Mouse (Mus musculus) urinary bladder, adult 2 months (tissue): ENCODE results near the gene Bmp5. TPM values are rescaled to one million over a fixed set of nuclear protein-coding genes. Genes with fewer than 3 reads are reported as not detected.
"Not testable (repeated sequence)": the region's sequence is repeated elsewhere in the genome, so short reads cannot be mapped to it uniquely, and the experiment has no call there.

ENCODE experiments used
- DNase-seq: peaks from one replicate; pipeline ENCODE4 v3.0.0; 2022; ENCODE audit warnings: low spot score
- polyA plus RNA-seq: library from polyadenylated mRNA; depleted of rRNA; stranded (reverse); fragments of >200 nt; gene quantifications from 2 replicates; pipeline ENCODE4 v1.2.3, GENCODE M21; 2012; rRNA removed

Gene Bmp5
- 32.3 and 39.4 TPM in 2 replicates for polyA plus RNA-seq

GRCm38 (mm10) chr9:75775129-75775845, at the start of gene Bmp5:
TSS of gene Bmp5 (plus strand) at chr9:75775364.
- DNase-seq: no peak

- no peak for DNase-seq
These were observed 15.1 kb upstream of the Bmp5 start for GRCm38 (mm10) chr9:75760075-75760474.

DNA sequence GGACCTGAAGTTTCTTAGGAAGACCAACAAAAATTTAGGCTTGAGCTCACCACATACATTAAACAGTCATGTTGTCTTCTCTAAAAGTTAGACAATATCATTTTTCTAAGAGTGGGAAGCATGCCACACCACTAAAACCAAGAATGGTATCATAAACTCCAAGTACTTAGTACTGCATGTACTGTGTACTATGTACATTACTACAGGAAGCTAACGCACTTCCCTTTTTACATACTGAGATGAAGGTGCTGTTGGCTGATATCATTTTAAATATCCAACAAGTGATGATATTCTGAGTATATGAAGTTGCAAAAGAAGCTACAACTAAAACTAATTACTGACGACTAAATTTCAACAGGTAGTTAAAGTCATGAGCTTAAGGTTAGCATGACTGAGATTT, 13.6 kb upstream of the Bmp5 start:
- DNase-seq: no peak

DNA sequence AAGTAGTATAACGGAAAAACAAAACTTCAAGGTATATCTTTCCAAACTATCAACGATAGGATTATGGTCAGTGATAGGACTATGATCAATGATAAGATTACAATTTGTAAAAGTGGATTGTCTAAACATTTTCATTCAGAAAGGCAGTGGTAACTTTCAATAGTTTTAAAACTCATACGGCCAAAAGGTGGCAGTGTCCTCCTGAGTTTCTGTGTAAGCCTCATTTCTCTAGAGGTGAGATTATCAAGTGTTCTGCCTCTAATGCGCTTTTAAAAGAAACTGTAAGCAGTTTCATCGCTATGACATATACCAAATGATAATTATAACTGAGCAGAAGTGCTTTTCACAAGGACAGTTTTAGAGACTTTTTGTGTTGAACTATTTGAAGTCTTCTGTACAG, 12.7 kb upstream of the Bmp5 start:
- DNase-seq: no peak

DNA sequence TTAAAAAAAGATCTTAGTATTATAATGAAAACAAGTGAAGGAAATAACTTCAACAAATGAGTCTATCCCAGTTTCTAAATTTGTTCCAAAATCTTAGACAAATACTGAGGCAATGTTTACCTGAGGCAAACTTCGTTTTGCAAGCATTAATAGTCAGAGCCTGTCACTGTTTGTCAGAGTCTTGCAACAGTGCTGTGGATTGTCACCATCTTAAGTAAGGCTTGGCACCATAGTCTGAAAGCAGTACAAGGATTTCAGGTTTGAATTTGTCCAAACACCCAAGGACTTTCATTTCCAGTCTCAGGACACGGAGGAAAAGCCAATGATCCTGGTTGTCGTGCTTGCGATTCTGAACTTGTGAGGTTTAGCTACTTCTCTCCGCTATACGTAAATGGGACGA, 10.4 kb upstream of the Bmp5 start:
- no peak for DNase-seq

DNA sequence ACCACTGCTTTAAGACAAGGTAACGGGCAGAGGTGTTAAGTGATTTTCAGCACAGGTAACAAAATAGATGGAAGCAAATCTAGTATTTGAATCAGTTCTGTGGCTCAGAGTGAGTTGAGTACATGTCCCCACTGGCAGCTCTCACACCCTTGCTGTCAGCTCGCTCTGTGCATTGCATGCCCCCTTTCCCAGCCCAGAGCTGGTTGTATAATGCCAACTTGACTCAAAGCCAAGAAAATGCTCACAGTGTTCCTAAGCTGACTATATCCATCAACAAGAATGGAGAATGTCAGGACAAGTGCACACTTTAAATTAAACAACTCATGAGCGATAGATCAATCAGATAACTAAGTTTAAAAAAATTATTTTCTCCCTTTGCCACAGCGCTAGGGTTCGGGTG, 8.6 kb upstream of the Bmp5 start:
- no peak for DNase-seq

- no peak for DNase-seq
These were observed 6.1 kb upstream of the Bmp5 start for GRCm38 (mm10) chr9:75769042-75769441.

DNA sequence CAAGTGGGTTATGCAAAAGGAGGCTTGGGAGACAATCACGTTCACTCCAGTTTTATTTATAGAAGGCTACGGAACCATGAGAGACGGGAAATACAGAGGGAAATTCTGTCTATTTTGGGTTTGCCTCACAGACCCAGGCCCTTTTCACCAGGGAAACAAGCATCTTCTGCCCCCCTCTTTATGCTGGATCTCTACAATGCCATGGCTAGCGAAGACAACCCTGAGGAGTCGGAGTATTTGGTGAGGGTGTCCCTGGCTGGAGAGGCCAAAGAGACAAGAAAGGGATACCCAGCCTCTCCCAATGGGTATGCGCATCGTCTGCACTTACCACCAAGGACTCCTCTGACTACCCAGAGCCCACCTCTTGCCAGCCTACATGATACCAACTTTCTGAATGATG, 989 bp downstream of the Bmp5 start:
- no peak for DNase-seq

DNA sequence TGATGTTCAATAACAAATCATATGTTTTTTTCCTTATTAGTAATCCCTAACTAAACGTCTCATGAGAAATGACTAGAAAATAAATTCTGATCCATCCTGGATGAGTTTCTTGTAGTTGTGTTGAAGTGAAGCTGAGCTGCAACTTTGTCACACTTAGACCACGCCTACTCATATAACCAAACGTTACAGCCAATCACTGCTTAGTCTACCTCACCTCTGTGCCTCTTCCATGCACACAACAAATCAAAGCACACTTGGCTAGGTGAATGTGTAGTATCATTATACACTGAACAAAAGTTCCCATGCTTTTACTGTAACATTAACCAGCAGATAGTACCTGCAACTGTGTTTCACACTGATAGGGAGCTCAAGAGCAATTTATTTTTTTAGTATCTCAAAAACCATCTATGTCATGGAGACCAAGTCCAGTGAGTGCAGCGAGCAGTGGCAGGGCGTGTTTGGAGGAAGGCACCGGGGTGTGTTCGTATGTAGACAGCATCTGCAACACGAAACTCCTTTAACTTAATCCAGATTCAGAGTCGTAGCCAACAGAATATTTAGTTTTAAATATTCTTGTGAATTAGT, 3.7 kb downstream of the Bmp5 start:
- no peak for DNase-seq

DNA sequence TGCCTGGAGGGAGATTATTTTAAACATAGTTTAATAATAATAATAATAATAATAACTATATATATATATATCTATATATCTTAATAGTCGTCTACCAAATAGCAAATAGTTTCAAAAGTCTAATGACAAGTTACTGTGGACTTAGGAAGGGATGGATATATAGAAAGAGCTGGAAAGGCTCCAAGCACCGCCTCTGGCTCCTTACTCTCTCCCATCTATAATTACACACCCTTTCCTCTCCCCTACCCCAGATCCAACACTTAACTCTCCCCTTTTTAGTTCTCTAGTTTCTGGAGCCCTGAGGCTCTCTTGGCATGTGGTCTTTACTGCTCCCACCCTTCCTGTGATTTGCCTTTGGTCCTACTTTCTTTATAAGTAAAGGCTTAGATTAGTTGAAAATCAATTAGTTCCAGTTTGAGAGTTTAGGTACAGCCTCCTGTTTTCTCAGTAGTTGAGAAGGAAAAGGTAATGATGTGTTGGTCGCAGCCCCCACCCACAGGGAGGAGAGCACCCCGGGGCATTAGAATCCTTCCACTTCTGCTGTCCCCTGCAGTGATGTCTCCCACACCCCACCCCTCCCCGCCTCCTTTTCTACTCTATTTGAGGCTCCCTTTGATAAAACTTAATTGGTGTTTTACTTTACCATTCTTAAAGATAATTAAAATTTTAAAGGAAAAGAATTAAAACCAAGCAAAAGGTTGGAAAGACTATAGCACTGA, 5.6 kb downstream of the Bmp5 start:
- no peak for DNase-seq

DNA sequence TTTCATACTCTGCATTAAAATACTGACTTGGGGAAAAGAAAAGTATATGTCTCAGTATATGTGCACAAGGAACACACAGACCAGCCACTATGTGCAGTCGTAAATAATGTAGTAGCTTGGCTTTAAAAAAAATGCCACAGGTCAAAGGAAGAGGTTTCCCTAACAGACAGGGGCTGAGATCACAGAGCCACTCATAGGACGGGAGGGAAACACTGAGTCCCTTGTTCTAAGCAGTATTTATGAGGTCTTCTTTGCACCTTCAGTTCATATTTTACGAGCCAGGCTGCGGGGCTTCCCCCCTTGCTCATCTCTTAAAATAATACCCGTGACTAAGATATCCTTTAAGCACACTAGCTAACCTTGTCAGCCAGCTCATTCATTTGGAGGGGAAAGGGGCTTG, 6.4 kb downstream of the Bmp5 start:
- no peak for DNase-seq

- DNase-seq: no peak
These were observed 8.4 kb downstream of the Bmp5 start for GRCm38 (mm10) chr9:75783573-75783972.

DNA sequence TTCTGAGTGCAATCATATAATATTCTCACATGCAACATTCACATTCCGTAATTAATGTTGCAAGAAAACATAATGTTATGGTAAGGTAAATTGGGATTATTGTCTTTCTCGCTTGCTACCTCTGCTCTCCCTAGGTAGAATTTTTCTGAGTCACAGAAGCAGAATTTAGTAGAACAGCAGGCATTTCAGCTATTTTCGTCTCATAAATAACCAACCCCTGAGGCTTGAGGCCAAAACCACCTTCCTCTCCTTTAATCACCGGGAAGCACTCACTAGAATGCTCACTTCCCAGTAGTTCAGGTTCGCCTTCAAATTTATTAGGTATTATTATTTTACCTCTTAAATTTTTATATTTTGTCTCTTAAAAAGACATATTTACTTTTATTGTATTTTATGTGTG, 10.8 kb downstream of the Bmp5 start:
- no peak for DNase-seq

DNA sequence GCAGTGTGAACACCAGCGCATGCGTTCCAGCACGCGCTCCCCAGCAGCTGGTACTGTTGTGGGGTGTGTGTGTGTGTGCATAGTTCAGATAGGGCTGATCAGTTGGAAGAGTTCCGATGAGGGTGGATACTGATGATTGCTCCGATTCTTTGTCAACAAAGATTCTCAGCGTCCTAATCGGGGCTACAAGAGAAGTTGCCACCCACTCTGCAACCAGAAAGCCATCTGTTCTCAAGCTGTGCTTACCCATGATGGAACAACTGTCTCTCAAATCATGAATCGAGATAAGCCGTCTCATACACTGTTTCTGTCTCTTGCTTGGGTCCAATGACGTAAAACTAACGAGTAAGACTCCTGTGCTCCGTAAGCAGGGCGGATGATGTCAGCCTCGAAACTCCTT, 12.0 kb downstream of the Bmp5 start:
- no peak for DNase-seq

DNA sequence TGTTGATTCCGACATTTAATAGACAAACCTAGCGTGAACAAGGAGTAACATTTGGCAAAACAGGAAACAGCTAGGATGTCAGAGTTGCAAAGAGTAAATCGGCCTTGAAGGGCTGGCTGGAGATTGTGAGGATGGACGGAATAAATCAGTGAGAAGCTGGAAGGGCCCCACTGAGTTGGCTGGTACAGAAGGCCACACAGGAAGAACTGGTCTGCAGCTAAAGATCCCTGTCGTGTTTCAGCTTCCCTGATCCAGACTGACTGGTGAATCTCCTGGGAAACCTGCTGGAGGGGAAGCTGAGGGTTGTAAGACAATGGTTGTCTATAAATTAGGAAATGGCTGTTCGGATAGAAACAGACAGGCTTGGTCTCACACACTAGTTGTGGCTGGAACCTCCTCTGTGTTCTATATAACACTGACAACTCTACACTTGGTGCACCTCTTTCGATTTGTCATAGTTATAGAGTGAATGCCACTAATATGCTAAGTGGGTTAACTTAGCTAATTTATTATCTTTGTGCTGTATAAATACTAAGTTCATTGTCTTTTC, 14.8 kb downstream of the Bmp5 start:
- no peak for DNase-seq

GRCm38 (mm10) chr9:75804940-75805339, 29.8 kb downstream of the Bmp5 start:
- no peak for DNase-seq

GRCm38 (mm10) chr9:75808179-75808578, 33.0 kb downstream of the Bmp5 start:
- DNase-seq: not testable (repeated sequence)

GRCm38 (mm10) chr9:75808659-75809058, 33.5 kb downstream of the Bmp5 start:
- no peak for DNase-seq

- DNase-seq: no peak
These were observed 40.0 kb downstream of the Bmp5 start for GRCm38 (mm10) chr9:75815161-75815560.

- DNase-seq: no peak
These were observed 43.2 kb downstream of the Bmp5 start for GRCm38 (mm10) chr9:75818400-75818799.

DNA sequence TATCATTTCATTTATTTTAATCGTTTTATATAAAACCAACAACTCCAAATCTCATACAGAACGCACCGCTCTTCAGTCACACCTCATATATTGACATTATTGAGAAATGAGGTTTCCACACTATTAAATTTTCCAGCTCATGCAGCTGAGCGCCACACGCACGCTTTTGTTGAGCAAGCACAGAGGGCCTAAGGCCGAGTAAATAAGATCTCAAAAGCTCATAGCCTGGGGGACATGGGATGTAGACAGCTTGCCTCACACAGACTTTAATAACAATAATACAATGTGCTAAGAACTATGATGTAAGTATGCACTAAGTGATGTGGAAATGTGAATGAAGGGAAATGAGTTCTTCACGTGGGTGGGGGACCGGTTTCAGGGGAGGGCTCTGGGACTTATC, 57.3 kb downstream of the Bmp5 start:
- DNase-seq: no peak

DNA sequence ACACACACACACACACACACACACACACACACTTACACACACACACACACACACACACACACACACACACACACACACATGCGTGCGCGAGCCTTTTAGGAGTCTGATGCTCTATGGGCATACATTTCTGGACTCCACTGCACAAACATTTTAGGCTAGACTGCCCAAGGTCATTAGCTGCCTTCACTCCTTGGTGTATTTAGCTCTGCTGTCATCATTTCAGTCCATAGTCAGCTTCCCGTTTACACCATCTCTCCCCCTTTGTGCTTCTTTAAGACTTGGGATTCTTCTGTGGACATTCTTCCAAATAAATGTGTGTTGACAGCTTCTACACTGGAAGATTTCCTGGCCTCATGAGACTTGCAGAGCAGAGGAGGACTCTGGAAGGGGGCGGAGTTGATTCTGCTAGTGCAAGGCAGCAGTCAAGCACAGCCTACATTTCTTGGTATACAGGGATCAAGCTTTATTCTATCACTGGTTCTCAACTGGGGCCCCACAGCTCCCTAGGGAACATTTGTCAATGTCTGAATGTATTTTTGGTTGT, 58.1 kb downstream of the Bmp5 start:
- no peak for DNase-seq

DNA sequence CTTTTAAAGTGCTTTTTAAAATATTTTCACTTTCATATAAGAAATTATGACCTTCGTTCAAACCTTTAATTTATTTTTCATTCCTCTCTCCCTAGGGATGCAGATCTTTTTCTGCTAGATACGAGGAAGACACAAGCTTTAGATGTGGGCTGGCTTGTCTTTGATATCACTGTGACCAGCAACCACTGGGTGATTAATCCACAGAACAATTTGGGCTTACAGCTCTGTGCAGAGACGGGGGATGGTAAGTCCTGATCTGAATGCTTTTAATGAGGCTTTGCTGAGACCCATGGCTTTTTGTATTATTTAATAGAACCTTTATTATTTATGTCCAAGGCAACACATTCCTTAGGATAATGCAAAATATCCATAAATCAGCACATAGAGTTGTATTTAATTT, 64.3 kb downstream of the Bmp5 start:
- DNase-seq: no peak
